Mouse (Mus musculus) splenic B cell, adult 2 months (primary cell): ENCODE results near the gene Gm20388.

Experiments
- DNase-seq: peaks from one replicate; pipeline ENCODE4 v3.0.0-alpha.2; 2011; ENCODE audit warnings: low read depth, low spot score
- H3K27me3 ChIP-seq: 2 replicates; pipeline ENCODE4 v1.6.1; 2012; ENCODE audit warnings: mild to moderate bottlenecking, low read length, moderate library complexity, mixed read lengths; ENCODE audit not compliant: control insufficient read depth, poor library complexity, insufficient read depth, severe bottlenecking
- H3K36me3 ChIP-seq: 2 replicates; pipeline ENCODE4 v1.6.1; 2012; ENCODE audit warnings: mild to moderate bottlenecking, low read length, moderate library complexity, mixed read lengths; ENCODE audit not compliant: control insufficient read depth, poor library complexity, insufficient read depth, severe bottlenecking

The Gm20388 gene

GRCm38 (mm10) chr8:123291716-123292115 lies 3381.1 kb downstream of the Gm20388 start:
- H3K27me3 ChIP-seq, result no peaks in the 10 kb centered on the region
- no peak for DNase-seq
- H3K36me3 ChIP-seq, result no peaks in the 10 kb centered on the region

- no peak for DNase-seq
- no peaks in the 10 kb centered on the region for H3K36me3 ChIP-seq
- H3K27me3 ChIP-seq, result no peaks in the 10 kb centered on the region
Observed at GRCm38 (mm10) chr8:123292281-123292680, 3381.6 kb downstream of the Gm20388 start.

- Histone ChIP-seq H3K27me3 (no peaks in the 10 kb centered on the region), H3K36me3 (no peaks in the 10 kb centered on the region)
- DNase-seq, result no peak
Observed at GRCm38 (mm10) chr8:123292785-123293184, 3382.1 kb downstream of the Gm20388 start.

GRCm38 (mm10) chr8:123298301-123298700 lies 3387.7 kb downstream of the Gm20388 start:
- Histone ChIP-seq H3K36me3 (no peaks in the 10 kb centered on the region), H3K27me3 (no peaks in the 10 kb centered on the region)
- DNase-seq, result no peak

GRCm38 (mm10) chr8:123308738-123309137 lies 3398.1 kb downstream of the Gm20388 start:
- Histone ChIP-seq H3K27me3 (no peaks in the 10 kb centered on the region), H3K36me3 (no peaks in the 10 kb centered on the region)
- DNase-seq, result no peak

GRCm38 (mm10) chr8:123317781-123318466 lies 3407.3 kb downstream of the Gm20388 start:
- no peaks in the 10 kb centered on the region for H3K27me3 ChIP-seq
- H3K36me3 ChIP-seq, result no peaks in the 10 kb centered on the region
- no peak for DNase-seq

GRCm38 (mm10) chr8:123318467-123318911 lies 3407.8 kb downstream of the Gm20388 start, which contains the start of gene Fanca:
Gene Fanca (minus strand): TSS chr8:123318576.
- DNase-seq, result peak; percentile 96
- H3K27me3 ChIP-seq, result no peaks in the 10 kb centered on the region
- H3K36me3 ChIP-seq, result no peaks in the 10 kb centered on the region

- H3K27me3 ChIP-seq, result no peaks in the 10 kb centered on the region
- H3K36me3 ChIP-seq, result no peaks in the 10 kb centered on the region
- peak; percentile 88 for DNase-seq
Observed at GRCm38 (mm10) chr8:123319522-123320164, 3409.0 kb downstream of the Gm20388 start.

GRCm38 (mm10) chr8:123328552-123328951 lies 3417.9 kb downstream of the Gm20388 start:
- no peaks in the 10 kb centered on the region for H3K36me3 ChIP-seq
- no peaks in the 10 kb centered on the region for H3K27me3 ChIP-seq
- DNase-seq, result no peak

GRCm38 (mm10) chr8:123329350-123329749 lies 3418.7 kb downstream of the Gm20388 start:
- Histone ChIP-seq H3K27me3 (no peaks in the 10 kb centered on the region), H3K36me3 (no peaks in the 10 kb centered on the region)
- DNase-seq, result no peak

- DNase-seq, result no peak
- Histone ChIP-seq H3K27me3 (no peaks in the 10 kb centered on the region), H3K36me3 (no peaks in the 10 kb centered on the region)
Observed at GRCm38 (mm10) chr8:123329961-123330360, 3419.3 kb downstream of the Gm20388 start.

- DNase-seq, result no peak
- no peaks in the 10 kb centered on the region for H3K36me3 ChIP-seq
- no peaks in the 10 kb centered on the region for H3K27me3 ChIP-seq
Observed at GRCm38 (mm10) chr8:123330701-123331100, 3420.1 kb downstream of the Gm20388 start.

GRCm38 (mm10) chr8:123331301-123331700 lies 3420.7 kb downstream of the Gm20388 start:
- DNase-seq, result no peak
- H3K36me3 ChIP-seq, result no peaks in the 10 kb centered on the region
- H3K27me3 ChIP-seq, result no peaks in the 10 kb centered on the region

GRCm38 (mm10) chr8:123331810-123332209 lies 3421.2 kb downstream of the Gm20388 start:
- no peaks in the 10 kb centered on the region for H3K36me3 ChIP-seq
- H3K27me3 ChIP-seq, result no peaks in the 10 kb centered on the region
- DNase-seq, result no peak

GRCm38 (mm10) chr8:123332262-123333090 lies 3421.8 kb downstream of the Gm20388 start, which contains the start of gene Spire2:
Gene Spire2 (plus strand): TSS chr8:123332713.
- H3K36me3 ChIP-seq, result no peaks in the 10 kb centered on the region
- H3K27me3 ChIP-seq, result no peaks in the 10 kb centered on the region
- peak; percentile 82 for DNase-seq
